Mouse (Mus musculus) ovary, postnatal 10 days (tissue): ENCODE measurements around the gene Acot7.
A peak's percentile ranks its signal among the peaks of the same experiment; 100 is the strongest.

ENCODE experiments used
- DNase-seq: peaks from one replicate; pipeline ENCODE4 v3.0.0; 2022; ENCODE audit warnings: low spot score

Acot7 gene

DNA sequence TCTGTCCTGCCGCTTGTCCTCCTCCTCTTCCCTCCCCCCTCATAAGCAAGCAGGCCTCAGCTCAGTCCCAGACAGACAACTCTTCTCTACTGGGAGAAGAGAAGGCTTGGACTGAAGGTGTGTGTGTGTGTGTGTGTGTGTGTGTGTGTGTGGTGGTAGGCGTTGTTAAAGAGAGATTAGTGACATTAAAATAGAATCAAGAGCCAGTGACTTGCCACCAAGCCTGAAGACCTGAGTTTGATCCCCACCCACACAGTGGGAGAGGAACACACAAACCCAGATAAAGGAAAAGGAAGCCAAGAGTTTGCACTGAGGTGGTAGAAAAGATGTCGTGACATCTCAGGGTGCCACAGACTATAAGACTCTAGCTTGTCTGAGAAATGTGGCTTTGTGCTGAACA lies 69.3 kb downstream of the Acot7 start:
- DNase-seq, result no peak

DNA sequence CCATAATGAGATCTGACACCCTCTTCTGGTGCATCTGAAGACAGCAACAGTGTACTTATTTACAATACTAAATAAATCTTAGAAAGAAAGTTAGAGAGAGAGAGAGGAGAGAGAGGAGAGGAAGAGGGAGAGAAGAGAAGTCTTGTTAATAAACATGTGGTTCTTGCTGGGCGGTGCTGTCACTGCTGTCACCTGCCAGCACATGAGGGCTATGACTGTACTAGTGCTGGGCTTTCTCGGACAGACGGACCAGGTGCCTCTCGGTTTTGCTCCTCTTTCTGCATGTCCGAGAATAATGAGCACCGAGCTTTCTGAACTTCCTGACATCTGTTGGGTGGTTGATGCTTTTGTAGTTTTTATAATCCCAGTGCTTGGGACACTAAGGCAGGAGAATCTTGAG lies 72.7 kb downstream of the Acot7 start:
- no peak for DNase-seq

DNA sequence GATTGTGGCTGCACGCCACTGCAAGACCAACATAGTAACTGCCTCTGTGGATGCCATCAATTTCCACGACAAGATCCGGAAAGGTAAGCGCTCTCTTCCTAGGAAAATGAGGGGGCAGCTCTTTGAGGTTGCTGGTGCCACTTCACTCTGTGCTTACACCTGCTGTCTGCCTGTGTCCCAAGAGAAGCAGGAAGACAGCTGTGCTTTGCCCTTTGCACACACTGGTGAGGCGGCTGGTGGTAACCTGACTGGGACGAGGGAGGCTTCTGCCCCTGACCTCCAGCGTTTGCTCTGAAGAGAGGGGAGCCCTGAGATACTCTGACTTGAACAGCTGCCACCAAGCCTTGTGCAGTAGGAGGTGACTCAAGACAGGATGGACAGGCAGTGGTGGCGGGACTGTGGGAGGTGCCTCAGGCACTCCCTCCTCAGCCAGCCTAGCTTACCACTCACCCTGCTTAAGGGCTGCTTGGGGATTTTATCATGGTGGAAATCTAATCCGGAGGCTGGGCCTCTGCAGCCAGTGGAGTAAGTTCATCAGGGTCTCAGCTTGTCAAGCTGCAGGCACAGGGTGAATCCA lies 75.3 kb downstream of the Acot7 start:
- no peak for DNase-seq

DNA sequence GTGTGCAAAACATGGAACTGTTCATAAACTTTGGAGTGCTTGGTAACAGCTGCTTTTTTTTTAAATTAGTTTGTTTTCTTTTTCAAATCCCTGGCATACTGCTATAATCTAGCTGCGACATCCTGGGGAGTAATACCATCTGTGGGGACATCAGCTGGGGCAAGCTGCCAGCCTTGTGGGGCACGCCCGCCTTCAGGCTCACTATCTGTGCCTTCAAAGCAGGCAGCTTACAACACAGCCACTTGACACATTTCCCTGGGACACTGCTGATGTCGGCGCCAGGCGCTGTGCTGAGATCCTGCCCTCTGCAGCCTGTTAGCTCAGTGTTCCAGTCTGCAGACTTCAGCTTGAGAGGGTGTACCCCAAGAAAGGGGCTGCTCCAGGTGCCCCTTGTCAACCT lies 79.1 kb downstream of the Acot7 start:
- no peak for DNase-seq

DNA sequence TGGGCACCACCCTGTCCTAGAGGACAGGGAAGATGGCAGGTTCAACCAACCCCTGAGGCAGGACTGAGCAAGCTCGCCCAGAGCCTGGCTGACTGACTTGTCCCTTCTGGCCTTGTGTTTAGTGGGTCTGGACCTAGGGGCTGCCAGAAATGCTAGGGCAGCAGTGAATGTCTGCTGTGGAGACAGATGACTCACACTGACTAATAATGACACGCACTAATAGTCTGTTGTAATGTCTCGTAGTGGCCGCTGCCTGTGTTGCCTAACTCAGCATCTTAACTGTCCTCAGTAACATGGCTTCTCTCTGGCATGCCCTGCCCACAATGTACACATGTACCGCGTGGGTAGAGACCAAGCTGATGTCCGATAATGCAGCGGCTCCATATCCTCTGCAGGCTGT lies 82.5 kb downstream of the Acot7 start:
- DNase-seq, result no peak

DNA sequence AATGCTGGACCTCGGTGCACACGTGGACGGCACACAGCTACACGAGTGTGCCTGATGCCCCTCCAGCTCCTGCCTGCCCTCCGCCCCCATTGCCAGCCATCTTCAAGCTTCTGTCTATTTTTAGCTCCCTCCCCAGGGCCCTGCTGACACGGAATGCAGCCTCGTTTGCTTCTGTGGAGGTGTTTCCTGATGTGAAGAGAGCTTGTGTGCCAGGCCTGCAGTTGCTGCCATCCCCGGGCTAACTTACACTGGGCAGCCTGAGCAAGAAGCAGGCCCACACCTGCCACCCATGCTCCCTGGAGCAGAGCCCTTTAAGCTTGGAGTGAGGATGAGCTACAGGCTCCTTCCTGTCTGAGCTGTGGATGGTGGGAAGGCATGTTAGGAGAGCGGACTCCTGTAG lies 84.3 kb downstream of the Acot7 start:
- no peak for DNase-seq

DNA sequence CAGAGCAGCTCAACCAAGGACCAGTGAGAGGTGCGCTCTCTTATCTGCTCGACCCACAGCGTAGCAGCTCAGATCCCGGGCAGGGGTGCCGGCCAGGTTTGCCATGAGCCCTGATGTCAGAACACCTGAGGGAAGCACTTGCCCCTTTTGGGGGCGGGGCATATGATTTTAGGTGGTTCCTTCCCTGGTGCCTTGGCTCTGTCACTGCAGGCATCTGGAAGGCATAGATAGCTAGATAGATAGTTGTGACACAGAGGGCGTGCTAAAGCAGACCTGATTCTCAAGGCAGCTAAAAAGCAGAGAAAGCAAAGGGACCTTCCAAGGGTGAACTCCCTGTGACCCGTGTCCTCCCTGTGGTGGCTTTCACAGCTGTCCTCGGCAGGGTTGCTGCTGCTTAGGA lies 85.2 kb downstream of the Acot7 start:
- no peak for DNase-seq

DNA sequence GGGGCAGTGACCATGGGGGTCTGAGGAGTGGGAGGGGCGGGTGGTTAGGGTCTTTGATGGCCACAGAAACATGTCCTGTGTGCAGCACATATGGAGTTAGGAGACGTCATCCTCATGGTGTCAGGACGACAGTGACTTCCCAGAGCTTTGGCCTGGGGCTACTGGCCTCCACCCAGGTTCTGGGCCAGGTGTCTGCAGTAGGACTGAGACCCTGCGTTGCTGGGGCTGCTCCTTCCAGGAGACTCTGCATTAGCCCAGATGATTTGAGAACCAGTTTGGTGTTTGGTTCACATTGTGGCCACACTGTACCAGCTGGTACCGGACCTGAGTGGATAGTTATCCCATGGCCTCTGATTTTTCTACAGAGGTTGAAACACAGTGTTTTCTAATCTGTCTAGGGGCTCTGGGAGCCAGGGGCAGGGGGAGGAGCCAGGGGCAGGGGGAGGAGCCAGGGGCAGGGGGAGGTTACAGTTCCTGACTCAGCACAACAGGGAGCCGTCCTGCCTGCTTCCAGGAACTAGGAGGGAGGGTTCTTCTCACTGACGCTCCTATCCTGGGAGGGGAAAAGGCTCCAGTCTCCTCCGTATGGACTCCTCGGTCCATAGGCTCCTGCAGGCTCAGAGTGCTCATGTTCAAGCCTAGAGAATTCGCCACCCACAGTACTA lies 85.7 kb downstream of the Acot7 start:
- no peak for DNase-seq

DNA sequence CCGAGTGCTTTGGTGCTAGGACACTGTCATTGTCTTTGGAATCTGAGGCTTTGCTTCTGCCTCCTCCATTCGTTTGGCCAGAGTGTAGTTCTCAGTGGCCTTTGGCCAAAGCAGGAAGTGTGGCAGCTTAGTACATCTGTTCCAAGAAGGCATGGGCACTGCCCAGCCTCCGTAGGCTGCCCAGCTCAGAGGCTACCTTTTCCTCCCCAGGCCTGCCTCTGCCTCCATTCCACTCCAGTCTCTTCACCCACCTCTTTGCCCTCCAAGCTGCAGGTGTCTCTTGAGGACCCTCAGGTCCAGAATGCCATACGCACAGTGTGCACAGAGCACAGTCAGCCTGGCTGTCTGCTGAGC lies 86.2 kb downstream of the Acot7 start:
- DNase-seq, result no peak

DNA sequence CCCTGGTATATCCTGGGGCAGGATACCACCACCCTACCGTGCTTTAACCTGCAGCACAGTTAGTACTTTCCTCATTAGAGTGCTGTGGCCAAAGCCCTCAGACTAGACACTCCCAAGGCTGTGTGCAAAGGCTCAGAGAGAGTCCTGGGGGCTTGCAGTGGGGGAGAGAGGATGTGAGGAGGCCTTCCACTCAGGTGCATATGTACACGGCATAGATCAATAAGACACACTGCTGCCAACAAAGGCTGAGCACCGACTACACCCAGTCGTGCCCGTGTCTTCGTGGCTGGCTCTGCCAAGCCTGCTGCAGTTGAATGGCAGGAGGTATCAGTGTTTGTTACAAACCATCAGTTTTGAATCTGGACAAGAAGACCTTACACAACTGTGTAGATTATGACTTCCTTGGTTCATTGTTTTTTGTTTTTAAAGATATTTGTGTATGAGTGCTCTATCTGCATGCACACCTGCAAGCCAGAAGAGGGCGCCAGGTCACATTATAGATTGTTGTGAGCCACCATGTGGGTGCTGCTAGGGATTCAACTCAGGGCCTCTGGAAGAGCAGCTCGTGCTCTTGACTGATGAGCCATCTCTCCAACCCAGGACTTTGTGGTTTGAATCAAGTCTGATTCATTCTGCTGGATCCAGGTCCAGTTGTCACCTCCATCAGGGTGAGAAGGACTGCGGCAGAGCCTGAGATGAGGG lies 87.1 kb downstream of the Acot7 start:
- no peak for DNase-seq

DNA sequence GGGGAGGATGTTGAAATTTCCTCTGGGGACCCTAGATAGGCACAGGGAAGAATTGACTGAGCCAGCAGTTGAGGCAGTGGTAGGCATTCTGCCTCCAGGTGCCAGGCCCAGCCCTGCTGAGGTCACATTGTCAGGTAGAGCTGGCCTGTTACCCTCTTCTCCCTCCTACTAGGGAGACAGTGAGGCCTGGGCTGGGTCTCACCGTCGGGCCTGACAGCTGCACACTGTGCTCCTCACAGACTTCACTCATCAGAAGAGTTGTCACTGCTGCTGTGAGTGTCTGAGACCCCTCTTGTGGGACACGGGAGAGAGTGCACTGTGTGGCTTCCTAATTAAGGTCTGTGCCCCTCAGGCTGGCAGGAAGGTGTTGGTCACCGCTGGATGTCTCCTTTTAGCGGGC lies 87.9 kb downstream of the Acot7 start:
- DNase-seq, result no peak

DNA sequence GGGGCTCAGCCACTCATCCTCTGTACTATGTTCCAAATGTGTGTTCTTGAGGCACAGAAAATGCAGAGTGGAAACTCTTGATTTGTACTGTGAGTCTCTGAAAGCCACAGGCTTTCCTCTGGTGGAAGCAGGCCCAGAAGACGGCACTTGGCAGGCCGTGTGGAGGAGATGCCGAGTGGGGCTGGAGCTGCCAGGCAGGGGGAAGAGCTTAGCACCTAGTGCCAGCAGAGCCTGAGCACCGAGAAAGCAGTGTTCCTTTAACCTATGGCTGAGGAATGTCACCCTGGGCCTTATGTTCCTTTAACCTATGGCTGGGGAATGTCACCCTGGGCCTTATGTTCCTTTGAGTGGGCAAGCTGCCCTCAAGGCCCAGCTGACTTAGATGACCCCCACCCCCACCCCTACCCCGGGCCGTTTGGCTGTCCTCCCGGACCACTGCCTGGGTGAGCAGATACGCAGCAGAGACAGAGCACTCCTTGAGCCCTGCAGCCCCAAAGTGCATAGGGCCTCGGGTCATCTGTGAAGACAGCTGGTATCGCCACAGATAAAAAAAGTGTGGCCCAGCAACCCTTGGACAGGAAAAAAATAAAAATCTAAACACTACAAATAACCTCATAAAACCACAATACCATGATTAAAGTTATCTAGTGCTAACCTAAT lies 88.4 kb downstream of the Acot7 start:
- DNase-seq, result no peak

DNA sequence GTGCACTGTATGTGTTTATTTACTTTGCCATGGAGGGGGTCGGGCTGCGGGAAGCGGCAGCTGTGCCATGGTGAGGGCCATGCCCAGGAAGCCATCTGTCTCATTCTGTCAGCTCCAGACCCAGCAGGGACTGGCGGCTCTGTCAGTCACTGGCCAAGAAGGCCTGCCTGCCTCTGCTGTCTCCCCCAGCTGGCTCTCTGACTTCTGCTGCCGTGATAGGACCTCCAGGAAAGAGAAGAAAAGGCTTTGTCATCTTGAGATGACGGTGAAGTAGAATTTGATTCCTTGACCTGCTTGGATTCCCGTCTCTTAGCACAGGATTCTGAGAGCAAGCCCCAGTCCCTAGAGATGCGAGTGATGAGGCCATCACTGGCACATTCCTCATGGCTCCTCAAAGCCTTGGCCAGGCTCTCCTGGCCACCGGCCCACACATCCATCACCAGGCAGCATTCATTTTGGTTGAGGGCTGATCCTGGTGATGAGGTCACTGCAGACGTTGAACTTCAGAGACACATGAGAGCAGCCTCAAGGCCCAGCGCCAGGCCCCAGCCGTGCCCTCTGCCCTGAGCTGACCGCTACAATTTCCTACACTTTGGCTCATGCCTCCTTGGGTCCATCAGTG lies 89.9 kb downstream of the Acot7 start:
- DNase-seq, result no peak

DNA sequence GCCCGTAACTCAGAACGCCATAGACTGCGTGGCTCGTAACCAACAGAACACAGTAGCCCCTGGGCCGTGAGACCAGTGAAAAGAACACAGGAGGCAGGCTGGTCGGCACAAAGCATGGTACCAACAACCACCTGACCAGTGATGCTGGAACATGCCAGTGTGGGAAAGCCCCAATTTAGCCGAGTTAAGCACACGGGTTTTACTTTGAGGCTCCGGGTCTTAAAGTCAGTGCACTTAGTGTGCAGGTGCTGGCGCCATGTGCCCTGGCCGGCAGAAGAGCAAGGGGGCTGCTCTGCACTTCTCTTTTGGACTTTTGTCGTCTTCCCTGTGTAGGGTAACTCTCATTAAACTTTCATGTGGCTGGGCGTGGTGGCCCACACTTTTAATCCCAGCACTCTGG lies 92.0 kb downstream of the Acot7 start:
- DNase-seq, result no peak

DNA sequence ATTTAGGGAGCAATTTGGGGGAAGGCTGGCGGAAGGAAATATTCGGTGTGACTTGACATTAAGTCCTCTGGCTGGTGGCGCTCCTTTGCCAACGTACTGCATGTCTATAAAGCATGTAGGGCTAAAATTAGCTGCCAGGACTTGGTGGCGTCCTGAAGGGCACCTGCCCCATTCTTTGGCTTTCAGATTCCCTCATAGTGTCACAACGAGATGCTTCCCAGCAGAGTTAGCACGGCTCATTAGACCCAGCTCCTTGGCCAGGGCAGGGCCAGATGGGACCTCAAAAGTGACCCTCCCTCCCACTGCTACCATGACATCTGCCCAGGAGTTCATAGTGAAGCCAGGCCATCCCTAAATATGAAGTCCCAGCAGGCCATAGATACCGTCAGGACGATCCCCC lies 92.7 kb downstream of the Acot7 start:
- no peak for DNase-seq

DNA sequence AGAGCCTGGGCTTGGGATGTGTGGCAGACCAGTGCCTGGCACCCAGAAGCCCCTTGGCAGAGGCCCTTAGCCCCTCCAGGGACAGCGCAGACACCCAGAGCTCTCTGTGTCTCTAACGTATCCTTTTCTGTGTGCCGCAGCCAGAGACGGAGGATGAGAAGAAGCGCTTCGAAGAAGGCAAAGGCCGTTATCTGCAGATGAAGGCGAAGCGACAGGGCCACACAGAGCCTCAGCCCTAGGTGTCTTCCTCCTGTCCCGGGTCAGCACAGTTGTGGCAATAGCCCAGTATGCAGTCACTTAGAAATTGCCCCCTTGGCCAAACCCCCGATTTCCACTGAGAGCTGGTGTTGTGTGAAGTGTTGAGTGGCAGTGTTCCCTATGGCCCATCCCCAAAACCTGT lies 93.4 kb downstream of the Acot7 start:
- no peak for DNase-seq

DNA sequence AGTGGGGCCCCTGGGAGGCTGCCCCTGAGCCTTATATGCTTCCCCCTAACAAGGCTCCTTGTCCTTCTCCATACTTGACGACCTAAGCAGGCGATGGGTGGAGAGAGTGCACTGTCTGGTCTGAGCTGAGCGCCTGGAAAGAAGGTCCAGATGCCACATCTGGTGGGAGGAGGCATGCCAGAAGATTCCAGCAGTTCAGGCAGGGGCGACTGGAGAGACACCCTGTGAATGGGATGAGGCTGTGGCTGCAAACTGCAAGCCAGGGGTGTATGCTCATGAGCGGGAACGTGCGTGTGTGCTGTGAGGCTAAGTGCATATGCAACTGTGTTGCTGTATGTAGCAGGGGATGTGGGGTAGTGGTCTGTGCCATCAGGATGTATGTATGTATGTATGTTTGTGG lies 94.1 kb downstream of the Acot7 start:
- DNase-seq, result no peak

DNA sequence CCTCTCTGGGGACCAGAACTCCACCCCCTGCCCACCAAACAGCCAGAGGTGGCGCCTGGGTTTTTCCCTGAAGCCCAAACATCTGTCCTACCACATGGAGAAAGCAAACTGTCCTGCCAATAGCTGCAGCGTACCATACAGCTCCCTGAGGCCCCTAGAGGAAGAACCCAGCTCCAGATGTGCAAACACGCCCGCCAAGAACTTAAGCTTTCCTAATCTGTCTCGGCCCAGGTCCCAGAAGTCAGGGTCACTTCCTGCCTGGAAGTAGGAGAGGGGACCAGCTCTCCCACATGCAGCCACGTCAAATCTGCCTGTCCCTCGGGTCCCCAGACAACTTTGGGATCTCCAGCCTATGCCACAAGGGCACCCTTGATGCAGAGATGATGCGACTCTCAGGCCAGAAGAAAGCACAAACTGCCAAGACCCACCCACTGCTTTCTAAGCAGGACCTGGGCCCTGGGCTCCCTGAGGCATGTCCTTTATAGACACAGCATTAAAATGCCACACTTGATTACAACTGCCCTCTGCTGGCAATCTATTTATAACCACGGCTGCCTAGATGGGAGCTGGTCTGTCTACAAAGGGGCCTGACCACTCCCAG lies 94.6 kb downstream of the Acot7 start:
- DNase-seq, result peak; percentile 33

DNA sequence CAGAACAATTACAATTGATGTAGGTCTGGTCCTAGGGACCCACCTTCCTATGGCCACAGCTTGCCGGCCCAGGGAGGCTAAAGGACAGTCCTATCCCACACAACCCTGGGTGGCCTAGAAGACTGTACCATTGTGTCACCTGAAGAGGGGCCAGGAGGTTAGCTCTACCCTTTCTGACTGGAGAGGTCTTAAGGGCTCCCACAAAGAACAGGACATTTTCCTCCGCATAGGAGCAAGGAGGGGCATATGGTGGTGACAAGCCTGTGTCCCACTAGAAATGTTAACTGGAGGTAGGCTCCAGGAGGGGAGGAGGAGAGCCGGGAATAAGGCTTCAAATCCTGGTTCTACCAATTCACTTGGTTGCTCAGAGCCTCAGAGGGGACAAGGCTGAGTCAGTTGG lies 95.3 kb downstream of the Acot7 start:
- DNase-seq, result no peak

DNA sequence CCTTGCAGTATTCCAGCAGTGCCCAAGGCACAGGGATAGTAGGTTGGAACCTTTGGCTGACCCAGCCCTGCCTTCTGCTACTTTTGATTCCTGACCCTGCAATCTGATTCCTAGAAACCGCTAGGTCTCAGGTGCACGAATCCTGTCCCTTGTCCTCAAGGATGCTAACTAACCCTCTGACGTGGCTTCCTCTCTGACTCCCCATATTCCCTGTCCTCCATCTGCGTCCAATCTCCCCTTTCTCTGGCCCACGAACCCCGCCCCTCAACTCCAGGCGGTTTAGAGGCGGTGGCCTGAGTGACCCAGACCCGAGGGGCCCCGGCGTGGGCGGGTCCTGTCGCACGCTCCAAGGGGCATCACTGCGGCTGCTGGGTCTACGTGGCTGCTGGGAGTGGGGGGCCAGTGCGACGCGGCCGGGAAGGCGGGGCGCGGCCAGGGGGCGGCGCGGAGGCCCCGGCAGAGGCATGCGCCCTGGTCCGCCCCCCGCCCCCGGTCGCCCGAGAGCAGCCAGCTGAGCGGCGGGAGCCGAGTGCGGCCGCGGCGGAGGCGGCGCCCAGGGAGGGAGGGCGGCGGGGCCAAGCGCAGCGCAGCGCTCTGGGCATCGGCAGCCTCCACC lies 95.8 kb downstream of the Acot7 start, which contains the start of gene Gpr153:
Gpr153 (plus strand) TSS at position 612 of the 616 bp plus-strand sequence.
- DNase-seq, result no peak

DNA sequence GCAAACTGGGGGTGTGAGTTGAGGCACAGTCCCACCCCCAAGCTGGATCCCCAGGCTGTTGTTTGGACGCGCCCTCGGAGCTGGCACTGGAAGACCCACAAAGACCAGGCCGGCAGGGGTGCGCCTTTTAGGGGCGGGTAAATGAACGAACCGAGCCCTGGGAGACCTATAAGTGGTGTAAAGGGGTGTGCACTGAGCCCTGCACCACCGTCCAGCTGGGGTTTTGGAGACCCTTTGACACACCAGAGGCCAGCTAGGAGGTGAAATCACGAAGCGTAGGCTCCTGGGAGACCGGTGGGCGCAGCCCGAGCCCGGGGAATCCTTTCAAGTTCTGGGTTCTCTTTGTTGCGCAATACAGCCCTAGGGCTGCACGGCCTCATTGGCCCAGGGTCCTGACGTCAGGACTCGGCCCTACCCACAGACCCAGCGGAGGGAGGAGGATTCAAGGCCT lies 96.8 kb downstream of the Acot7 start:
- DNase-seq, result no peak
